Mouse (Mus musculus) midbrain, embryonic 16.5 days (tissue): ENCODE measurements around the gene Rasal1. TPM values are rescaled to one million over a fixed set of nuclear protein-coding genes. Genes with fewer than 3 reads are reported as not detected.
A peak's percentile ranks its signal among the peaks of the same experiment; 100 is the strongest.

Source experiments
- ATAC-seq: fragments of 200-750 bp; cut with Nextera tagmentation; 2 replicates; pipeline ENCODE4 v1.8.0; 2017; ENCODE audit warnings: moderate TSS enrichment
- H3K27ac ChIP-seq: fragments of 300-500 bp; sonication (generic); 2 replicates; pipeline ENCODE4 v1.5.1; 2014; ENCODE audit warnings: mild to moderate bottlenecking, low read length, mixed read lengths
- H3K27me3 ChIP-seq: fragments of 300-500 bp; sonication (generic); 2 replicates; pipeline ENCODE4 v1.6.1; 2014; ENCODE audit warnings: low read depth, low read length, mixed read lengths; ENCODE audit not compliant: control insufficient read depth, insufficient read depth
- H3K36me3 ChIP-seq: fragments of 300-500 bp; sonication (generic); 2 replicates; pipeline ENCODE4 v1.6.1; 2014; ENCODE audit warnings: mild to moderate bottlenecking, low read length, moderate library complexity, mixed read lengths; ENCODE audit not compliant: control insufficient read depth, insufficient read depth
- H3K4me1 ChIP-seq: fragments of 300-500 bp; sonication (generic); 2 replicates; pipeline ENCODE4 v1.6.1; 2014; ENCODE audit warnings: mild to moderate bottlenecking, low read length, mixed read lengths; ENCODE audit not compliant: control insufficient read depth, insufficient read depth
- H3K4me2 ChIP-seq: fragments of 300-500 bp; sonication (generic); 2 replicates; pipeline ENCODE4 v1.6.1; 2014; ENCODE audit warnings: mild to moderate bottlenecking, low read length, mixed read lengths
- H3K4me3 ChIP-seq: fragments of 300-500 bp; sonication (generic); 2 replicates; pipeline ENCODE4 v1.5.1; 2014; ENCODE audit warnings: low read depth, mild to moderate bottlenecking, low read length, moderate library complexity, mixed read lengths
- H3K9ac ChIP-seq: fragments of 300-500 bp; sonication (generic); 2 replicates; pipeline ENCODE4 v1.6.1; 2014; ENCODE audit warnings: low read depth, low read length, mixed read lengths
- H3K9me3 ChIP-seq: fragments of 300-500 bp; sonication (generic); replicated peaks from 2 replicates; pipeline ENCODE4 v1.6.1; 2014; ENCODE audit warnings: mild to moderate bottlenecking, low read length, mixed read lengths; ENCODE audit not compliant: control insufficient read depth, poor library complexity, severe bottlenecking
- WGBS: fragments of 180-500 bp; shearing (Covaris S2); extraction: QIAGEN DNeasy Blood & Tissue Kit; methylation state at CpG from one replicate; pipeline ENCODE4 v1.1.7; 2014; 5-methylcytosine and 5-hydroxymethylcytosine counted together
- polyA plus RNA-seq: library from polyadenylated mRNA; unstranded; fragments of >200 nt; fragmentation: Nextera tagmentation; extraction: Ambion mirVana; gene quantifications from 2 replicates; pipeline ENCODE4 v1.2.1, GENCODE M21; 2015

Gene Rasal1
- polyA plus RNA-seq, 1 experiment from 2014 or later = 4.9 TPM

GRCm38 (mm10) chr5:120619201-120619600, 29.4 kb upstream of the Rasal1 start:
- peaks cover under 1% of the 10 kb centered on the region; the same call in 1 of the 2 replicates for H3K4me1 ChIP-seq
- no peaks in the 10 kb centered on the region for H3K27me3 ChIP-seq
- H3K4me2 ChIP-seq = no peak overlapping the region
- H3K27ac ChIP-seq = no peak overlapping the region
- H3K9me3 ChIP-seq = no peaks in the 10 kb centered on the region
- no peak overlapping the region for H3K9ac ChIP-seq
- peaks cover 48% of the 10 kb centered on the region for H3K36me3 ChIP-seq
- no peak overlapping the region for H3K4me3 ChIP-seq
- ATAC-seq = no peak
- 11% methylated on average over 5 of the region's 5 CpGs for WGBS

- peaks cover 50% of the 10 kb centered on the region for H3K36me3 ChIP-seq
- ATAC-seq = peak; percentile 41
Observed at GRCm38 (mm10) chr5:120620375-120621077, 28.1 kb upstream of the Rasal1 start.

GRCm38 (mm10) chr5:120621078-120621765, 27.4 kb upstream of the Rasal1 start:
- H3K27ac ChIP-seq = no peak overlapping the region
- no peaks in the 10 kb centered on the region for H3K4me1 ChIP-seq
- H3K4me2 ChIP-seq = no peak overlapping the region
- peaks cover 50% of the 10 kb centered on the region for H3K36me3 ChIP-seq
- peak; percentile 3; the same call in 1 of the 2 replicates for ATAC-seq
- no peak overlapping the region for H3K9ac ChIP-seq
- WGBS = 97% methylated on average over 23 of the region's 23 CpGs
- H3K27me3 ChIP-seq = no peaks in the 10 kb centered on the region
- H3K4me3 ChIP-seq = no peak overlapping the region
- H3K9me3 ChIP-seq = no peaks in the 10 kb centered on the region

More at GRCm38 (mm10) chr5:120620375-120621077, 28.1 kb upstream of the Rasal1 start:
- H3K9ac ChIP-seq = no peak overlapping the region
- H3K4me3 ChIP-seq = no peak overlapping the region
- no peak overlapping the region for H3K4me2 ChIP-seq
- H3K4me1 ChIP-seq = no peaks in the 10 kb centered on the region
- H3K27me3 ChIP-seq = no peaks in the 10 kb centered on the region
- no peak overlapping the region for H3K27ac ChIP-seq
- H3K9me3 ChIP-seq = no peaks in the 10 kb centered on the region
- 70% methylated on average over 18 of the region's 18 CpGs for WGBS

- 87% methylated on average over 10 of the region's 10 CpGs for WGBS
- Histone ChIP-seq H3K4me2 (no peak overlapping the region), H3K4me1 (no peaks in the 10 kb centered on the region), H3K4me3 (no peak overlapping the region), H3K9ac (no peak overlapping the region), H3K27ac (no peak overlapping the region), H3K36me3 (peaks cover 54% of the 10 kb centered on the region), H3K9me3 (no peaks in the 10 kb centered on the region), H3K27me3 (no peaks in the 10 kb centered on the region)
- ATAC-seq = no peak
Observed at GRCm38 (mm10) chr5:120621846-120622197, 26.8 kb upstream of the Rasal1 start.

GRCm38 (mm10) chr5:120622198-120622851, 26.3 kb upstream of the Rasal1 start:
- Histone ChIP-seq H3K4me3 (no peak overlapping the region), H3K9ac (no peak overlapping the region), H3K27ac (no peak overlapping the region), H3K36me3 (peaks cover 51% of the 10 kb centered on the region), H3K9me3 (no peaks in the 10 kb centered on the region), H3K4me2 (no peak overlapping the region), H3K4me1 (no peaks in the 10 kb centered on the region), H3K27me3 (no peaks in the 10 kb centered on the region)
- WGBS = 70% methylated on average over 5 of the region's 5 CpGs
- no peak for ATAC-seq

GRCm38 (mm10) chr5:120624427-120624826, 24.2 kb upstream of the Rasal1 start:
- Histone ChIP-seq H3K4me2 (no peak overlapping the region), H3K4me3 (no peak overlapping the region), H3K9me3 (no peaks in the 10 kb centered on the region), H3K36me3 (peaks cover 36% of the 10 kb centered on the region), H3K4me1 (no peaks in the 10 kb centered on the region), H3K27ac (no peak overlapping the region), H3K27me3 (no peaks in the 10 kb centered on the region), H3K9ac (no peak overlapping the region)
- ATAC-seq = no peak
- WGBS = 89% methylated on average over 10 of the region's 10 CpGs

GRCm38 (mm10) chr5:120626399-120626798, 22.2 kb upstream of the Rasal1 start:
- ATAC-seq = no peak
- Histone ChIP-seq H3K27ac (no peak overlapping the region), H3K9ac (no peak overlapping the region), H3K4me2 (no peak overlapping the region), H3K27me3 (no peaks in the 10 kb centered on the region), H3K9me3 (no peaks in the 10 kb centered on the region), H3K4me3 (no peak overlapping the region), H3K4me1 (peaks cover 3% of the 10 kb centered on the region; the same call in 1 of the 2 replicates), H3K36me3 (peaks cover 26% of the 10 kb centered on the region)
- 32% methylated on average over 16 of the region's 19 CpGs for WGBS

- no peak overlapping the region for H3K4me3 ChIP-seq
- H3K36me3 ChIP-seq = peaks cover 21% of the 10 kb centered on the region
- no peak overlapping the region for H3K4me2 ChIP-seq
- no peak for ATAC-seq
- H3K9ac ChIP-seq = peak overlapping the region; percentile 20; the same call in 1 of the 2 replicates
- peaks cover 3% of the 10 kb centered on the region; the same call in 1 of the 2 replicates for H3K4me1 ChIP-seq
- no peaks in the 10 kb centered on the region for H3K9me3 ChIP-seq
- no peaks in the 10 kb centered on the region for H3K27me3 ChIP-seq
- WGBS = 78% methylated on average over 15 of the region's 15 CpGs
- H3K27ac ChIP-seq = no peak overlapping the region
Observed at GRCm38 (mm10) chr5:120627515-120628300, 20.9 kb upstream of the Rasal1 start.
